Mouse (Mus musculus) liver, adult 2 months (tissue): Measurements from ENCODE around the gene Dcaf15.

Experiments used
- CTCF ChIP-seq: fragments of 200-500 bp; IDR thresholded peaks from 2 replicates; pipeline ENCODE4 v1.5.1; 2011; ENCODE audit warnings: low read depth, low read length, control low read depth
- POLR2A ChIP-seq: fragments of 200-500 bp; IDR thresholded peaks from 2 replicates; pipeline ENCODE4 v1.6.1; 2011; ENCODE audit warnings: low read length, control low read depth; ENCODE audit not compliant: insufficient read depth; ENCODE audit errors: extremely low read depth

DNA sequence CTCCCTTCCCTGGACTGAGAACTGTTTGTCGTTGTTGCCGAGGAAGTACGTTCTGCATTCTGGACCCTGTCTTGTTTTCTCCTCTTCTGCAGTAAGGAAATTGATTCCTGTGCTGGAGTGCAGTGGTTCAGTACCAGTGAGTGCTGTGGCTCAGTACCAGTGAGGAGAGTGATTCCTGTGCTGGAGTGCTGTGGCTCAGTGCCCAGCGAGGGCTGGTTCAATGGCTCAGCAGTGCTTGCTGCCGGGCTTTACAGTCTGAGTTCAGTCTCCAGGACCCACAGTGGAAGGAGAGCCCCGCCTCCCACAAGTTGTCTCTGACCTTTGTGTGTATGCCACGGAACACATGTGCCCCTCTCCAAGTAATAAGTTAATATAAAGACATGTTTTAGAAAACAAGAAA, 17.4 kb downstream of the Dcaf15 start:
- no peak for TF ChIP-seq CTCF
- no peak for TF ChIP-seq POLR2A
